Mouse (Mus musculus): Measurements from ENCODE around the gene Mertk. TPM values are rescaled to one million over a fixed set of nuclear protein-coding genes. Genes with fewer than 3 reads are reported as not detected.

Gene Mertk
- polyA plus RNA-seq, 1 experiment from 2014 or later: 14.2 TPM

DNA sequence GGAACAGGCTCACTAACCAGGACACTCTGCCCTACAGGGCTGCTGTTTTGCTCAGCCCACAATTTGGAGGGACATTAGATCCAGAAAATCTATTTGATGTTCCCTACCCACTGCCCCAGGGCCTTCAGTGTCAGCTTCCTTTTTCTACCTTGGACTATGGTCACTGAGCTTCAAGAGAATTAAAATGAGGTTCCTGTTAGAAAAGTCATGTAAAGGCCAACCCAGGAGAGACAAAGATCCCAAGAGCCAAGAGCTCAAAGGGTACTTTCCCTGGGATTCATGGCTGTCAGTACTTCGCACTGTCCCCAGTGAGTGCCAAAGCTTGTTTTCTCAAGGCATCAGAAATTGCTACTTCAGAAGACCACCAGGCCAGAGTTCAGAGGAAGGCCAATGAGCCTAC lies 17.2 kb downstream of the Mertk start:
- 87% methylated on average over 1 of the region's 1 CpGs for WGBS
- ATAC-seq (ENCODE audit: low FRiP score, low TSS enrichment): no peak
- no peaks in the 10 kb centered on the region for H3K27me3 ChIP-seq (ENCODE audit: insufficient read depth, low read length)
- H3K27ac ChIP-seq (ENCODE audit: low read length): peak overlapping the region; percentile 95
- H3K36me3 ChIP-seq (ENCODE audit: insufficient read depth, low read length): no peaks in the 10 kb centered on the region
- H3K9me3 ChIP-seq (ENCODE audit: low read length): 0 out of 2 replicates have a peak, but pooled peaks cover under 1% of the 10 kb centered on the region
- H3K4me3 ChIP-seq (ENCODE audit: low read length): no peak overlapping the region
- no peak overlapping the region for H3K4me2 ChIP-seq (replicated peaks; ENCODE audit: low read depth, low read length)
- H3K4me1 ChIP-seq (ENCODE audit: insufficient read depth, low read length): peaks cover 43% of the 10 kb centered on the region
- H3K9ac ChIP-seq (replicated peaks; ENCODE audit: low read length): no peak overlapping the region

DNA sequence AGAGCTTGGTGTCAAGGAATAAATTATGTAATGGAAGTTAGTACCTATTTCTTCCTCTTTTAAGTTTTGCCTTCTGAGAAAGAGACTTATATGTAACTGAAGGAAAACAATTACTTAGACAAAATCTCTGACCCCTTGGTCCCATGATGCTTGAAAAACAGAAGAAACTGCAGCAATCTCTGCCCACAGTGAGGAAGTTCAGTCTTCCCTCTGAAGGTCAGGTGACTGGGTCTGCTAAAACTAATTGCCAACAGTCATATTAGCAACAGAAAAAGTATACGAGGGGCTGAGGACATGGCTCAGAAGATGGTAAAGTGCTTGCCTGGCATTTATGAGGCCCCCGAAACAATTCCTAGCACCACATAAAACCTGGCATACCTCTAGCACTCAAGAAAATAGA lies 20.6 kb downstream of the Mertk start:
- H3K4me2 ChIP-seq (replicated peaks; ENCODE audit: low read depth, low read length): no peak overlapping the region
- H3K4me1 ChIP-seq (ENCODE audit: insufficient read depth, low read length): peaks cover 18% of the 10 kb centered on the region
- 89% methylated on average over 2 of the region's 2 CpGs for WGBS
- H3K36me3 ChIP-seq (ENCODE audit: insufficient read depth, low read length): no peaks in the 10 kb centered on the region
- no peak overlapping the region for H3K9ac ChIP-seq (replicated peaks; ENCODE audit: low read length)
- no peak overlapping the region for H3K27ac ChIP-seq (ENCODE audit: low read length)
- no peak for ATAC-seq (ENCODE audit: low FRiP score, low TSS enrichment)
- H3K4me3 ChIP-seq (ENCODE audit: low read length): no peak overlapping the region
- no peaks in the 10 kb centered on the region for H3K27me3 ChIP-seq (ENCODE audit: insufficient read depth, low read length)
- H3K9me3 ChIP-seq (ENCODE audit: low read length): peaks cover 4% of the 10 kb centered on the region; the same call in 1 of the 2 replicates

DNA sequence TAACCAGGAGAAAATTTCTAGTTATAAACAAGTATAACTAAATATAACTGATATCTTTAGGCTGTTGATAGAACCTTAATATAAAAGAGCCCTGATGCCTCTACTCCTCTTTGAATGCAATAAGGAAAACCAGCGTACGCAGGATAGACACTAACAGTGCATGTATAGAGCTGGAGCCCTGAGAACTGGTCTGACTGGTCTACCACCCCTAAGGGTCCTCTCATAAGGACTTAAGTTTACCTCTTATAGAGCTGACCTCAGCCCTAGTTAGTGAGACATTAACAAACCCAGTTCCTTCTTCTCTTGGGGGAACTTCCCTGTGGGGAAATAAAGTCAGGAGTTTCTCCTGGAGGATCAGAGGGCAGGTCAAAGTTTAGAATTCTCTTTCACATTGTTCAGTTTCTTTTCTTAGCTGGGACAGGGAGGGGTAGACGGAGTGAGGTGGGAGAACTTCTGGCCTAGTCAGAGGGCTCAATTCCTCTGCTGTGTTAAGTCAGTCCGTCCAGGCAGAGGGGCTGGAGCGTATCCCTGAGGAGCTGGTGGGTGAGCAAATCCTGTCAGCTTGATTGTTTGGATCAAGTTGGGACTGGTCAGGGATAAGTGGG lies 23.5 kb downstream of the Mertk start:
- Histone ChIP-seq H3K36me3 (ENCODE audit: insufficient read depth, low read length) (no peaks in the 10 kb centered on the region), H3K27me3 (ENCODE audit: insufficient read depth, low read length) (no peaks in the 10 kb centered on the region), H3K4me3 (ENCODE audit: low read length) (no peak overlapping the region), H3K4me1 (ENCODE audit: insufficient read depth, low read length) (no peaks in the 10 kb centered on the region), H3K4me2 (replicated peaks; ENCODE audit: low read depth, low read length) (no peak overlapping the region), H3K9me3 (ENCODE audit: low read length) (peaks cover 4% of the 10 kb centered on the region; the same call in 1 of the 2 replicates), H3K9ac (replicated peaks; ENCODE audit: low read length) (no peak overlapping the region), H3K27ac (ENCODE audit: low read length) (peak overlapping the region; percentile 65; the same call in 1 of the 2 replicates)
- ATAC-seq (ENCODE audit: low FRiP score, low TSS enrichment): 0 out of 2 replicates have a peak, but pooled peaks have one; percentile 67
- WGBS: 79% methylated on average over 5 of the region's 5 CpGs

DNA sequence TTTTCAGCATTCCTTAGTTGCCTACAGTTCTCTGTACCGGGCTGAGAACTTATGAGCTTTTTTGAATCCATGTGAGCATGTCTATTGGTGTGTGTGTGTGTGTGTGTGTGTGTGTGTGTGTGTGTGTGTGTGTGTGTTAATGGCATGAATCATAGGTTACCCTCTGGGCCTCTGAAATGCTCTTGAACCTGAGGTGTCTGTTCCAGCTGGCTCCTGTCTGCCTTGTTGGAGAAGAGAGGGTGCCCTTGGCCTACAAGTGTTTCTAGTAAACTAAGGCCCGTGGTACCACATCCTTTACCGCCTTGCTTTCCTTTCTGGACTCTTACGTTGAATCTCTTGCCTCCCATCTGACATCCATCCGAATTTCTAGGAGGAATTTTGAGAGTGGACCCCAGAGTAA lies 27.3 kb downstream of the Mertk start:
- peaks cover 11% of the 10 kb centered on the region; the same call in 1 of the 2 replicates for H3K4me1 ChIP-seq (ENCODE audit: insufficient read depth, low read length)
- no peaks in the 10 kb centered on the region for H3K36me3 ChIP-seq (ENCODE audit: insufficient read depth, low read length)
- H3K9ac ChIP-seq (replicated peaks; ENCODE audit: low read length): no peak overlapping the region
- H3K9me3 ChIP-seq (ENCODE audit: low read length): peaks cover 3% of the 10 kb centered on the region; the same call in 1 of the 2 replicates
- H3K4me3 ChIP-seq (ENCODE audit: low read length): no peak overlapping the region
- WGBS: 78% methylated on average over 5 of the region's 5 CpGs
- no peaks in the 10 kb centered on the region for H3K27me3 ChIP-seq (ENCODE audit: insufficient read depth, low read length)
- no peak overlapping the region for H3K4me2 ChIP-seq (replicated peaks; ENCODE audit: low read depth, low read length)
- 0 out of 2 replicates have a peak overlapping the region, but pooled peaks have one; percentile 9 for H3K27ac ChIP-seq (ENCODE audit: low read length)
- no peak for ATAC-seq (ENCODE audit: low FRiP score, low TSS enrichment)

DNA sequence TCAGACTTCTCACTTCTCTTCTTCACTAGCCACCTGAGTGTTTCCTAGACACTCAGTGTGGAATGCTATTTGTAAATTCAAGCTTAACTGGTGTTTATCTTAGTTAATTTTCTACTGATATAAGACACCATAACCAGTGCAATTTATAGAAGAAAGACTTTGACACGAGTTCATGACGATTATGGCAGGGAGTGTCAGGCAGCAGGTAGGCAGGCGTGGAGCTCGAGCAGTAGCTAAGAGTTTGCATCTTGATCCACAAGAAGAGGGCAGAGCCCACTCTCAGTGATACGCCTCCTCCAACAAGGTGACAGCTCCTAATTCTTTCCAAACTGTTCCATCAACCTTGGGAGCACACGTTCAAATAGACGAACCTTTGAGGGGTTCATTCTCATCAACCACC lies 27.9 kb downstream of the Mertk start:
- no peak overlapping the region for H3K9ac ChIP-seq (replicated peaks; ENCODE audit: low read length)
- ATAC-seq (ENCODE audit: low FRiP score, low TSS enrichment): no peak
- no peak overlapping the region for H3K4me2 ChIP-seq (replicated peaks; ENCODE audit: low read depth, low read length)

DNA sequence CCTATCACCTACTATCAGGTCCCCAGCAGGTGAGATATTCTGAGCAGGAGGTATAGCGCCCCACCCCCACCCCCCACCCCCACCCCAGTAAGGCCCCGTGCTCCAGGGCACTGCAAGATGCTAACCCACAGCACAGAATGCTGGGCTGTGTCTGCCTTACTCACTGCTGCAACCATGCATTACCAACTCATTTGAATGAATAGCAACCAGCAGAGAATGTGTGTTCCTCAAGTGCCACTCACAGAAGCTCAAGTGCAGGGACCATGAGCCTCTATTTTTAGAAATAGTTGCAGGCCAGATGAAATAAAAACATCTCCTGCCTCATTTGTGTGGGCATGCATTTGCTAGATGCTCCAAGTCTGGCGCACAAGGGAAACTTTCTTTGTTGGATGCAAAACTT lies 28.8 kb downstream of the Mertk start:
- no peak overlapping the region for H3K27ac ChIP-seq (ENCODE audit: low read length)
- ATAC-seq (ENCODE audit: low FRiP score, low TSS enrichment): no peak
- H3K4me1 ChIP-seq (ENCODE audit: insufficient read depth, low read length): peaks cover 11% of the 10 kb centered on the region; the same call in 1 of the 2 replicates
- no peaks in the 10 kb centered on the region for H3K27me3 ChIP-seq (ENCODE audit: insufficient read depth, low read length)
- H3K9me3 ChIP-seq (ENCODE audit: low read length): no peaks in the 10 kb centered on the region
- no peak overlapping the region for H3K9ac ChIP-seq (replicated peaks; ENCODE audit: low read length)
- WGBS: 54% methylated on average over 3 of the region's 3 CpGs
- H3K4me2 ChIP-seq (replicated peaks; ENCODE audit: low read depth, low read length): no peak overlapping the region
- H3K4me3 ChIP-seq (ENCODE audit: low read length): no peak overlapping the region
- no peaks in the 10 kb centered on the region for H3K36me3 ChIP-seq (ENCODE audit: insufficient read depth, low read length)

More for the DNA sequence above, 27.9 kb downstream of the Mertk start:
- H3K36me3 ChIP-seq (ENCODE audit: insufficient read depth, low read length): no peaks in the 10 kb centered on the region
- no peaks in the 10 kb centered on the region for H3K9me3 ChIP-seq (ENCODE audit: low read length)
- H3K27ac ChIP-seq (ENCODE audit: low read length): 0 out of 2 replicates have a peak overlapping the region, but pooled peaks have one; percentile 9
- no peaks in the 10 kb centered on the region for H3K27me3 ChIP-seq (ENCODE audit: insufficient read depth, low read length)
- H3K4me3 ChIP-seq (ENCODE audit: low read length): no peak overlapping the region
- WGBS: 70% methylated on average over 7 of the region's 7 CpGs
- H3K4me1 ChIP-seq (ENCODE audit: insufficient read depth, low read length): peaks cover 11% of the 10 kb centered on the region; the same call in 1 of the 2 replicates

DNA sequence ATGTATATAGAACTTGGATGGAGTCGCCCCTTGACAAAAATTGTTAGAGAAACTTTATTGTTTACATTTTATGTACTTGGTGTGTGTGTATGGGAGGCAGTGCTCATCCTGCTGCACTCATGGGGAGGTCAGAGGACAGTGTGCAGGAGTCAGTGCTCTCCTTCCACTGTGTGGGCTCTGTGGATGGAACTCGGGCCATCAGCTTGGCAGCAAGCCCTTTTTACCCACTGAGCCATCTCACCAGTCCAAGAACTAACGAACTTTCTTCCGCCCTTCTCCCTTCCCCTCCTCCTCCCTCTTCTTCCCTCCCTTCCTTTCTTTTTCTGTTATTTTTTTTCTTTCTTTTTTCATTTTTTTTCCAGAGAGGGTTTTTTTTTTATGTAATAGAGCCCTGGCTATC lies 29.3 kb downstream of the Mertk start:
- ATAC-seq (ENCODE audit: low FRiP score, low TSS enrichment): no peak
- 83% methylated on average over 4 of the region's 4 CpGs for WGBS
- Histone ChIP-seq H3K4me2 (replicated peaks; ENCODE audit: low read depth, low read length) (no peak overlapping the region), H3K4me1 (ENCODE audit: insufficient read depth, low read length) (peaks cover 11% of the 10 kb centered on the region; the same call in 1 of the 2 replicates), H3K27me3 (ENCODE audit: insufficient read depth, low read length) (no peaks in the 10 kb centered on the region), H3K9ac (replicated peaks; ENCODE audit: low read length) (no peak overlapping the region), H3K36me3 (ENCODE audit: insufficient read depth, low read length) (no peaks in the 10 kb centered on the region), H3K27ac (ENCODE audit: low read length) (no peak overlapping the region), H3K4me3 (ENCODE audit: low read length) (no peak overlapping the region), H3K9me3 (ENCODE audit: low read length) (no peaks in the 10 kb centered on the region)

DNA sequence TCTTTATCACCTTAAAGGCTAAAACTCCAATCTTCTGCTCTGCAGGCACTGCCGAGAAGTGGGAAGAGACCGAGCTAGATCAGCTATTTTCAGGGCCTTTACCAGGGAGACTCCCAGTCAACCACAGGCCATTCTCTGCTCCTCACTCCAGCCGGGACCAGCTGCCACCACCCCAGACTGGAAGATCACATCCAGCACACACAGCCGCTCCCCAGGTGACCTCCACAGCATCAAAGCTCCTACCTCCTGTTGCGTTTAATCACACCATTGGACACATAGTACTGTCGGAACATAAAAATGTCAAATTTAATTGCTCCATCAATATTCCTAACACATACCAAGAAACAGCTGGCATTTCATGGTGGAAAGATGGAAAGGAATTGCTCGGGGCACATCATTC lies 30.4 kb downstream of the Mertk start:
- H3K4me1 ChIP-seq (ENCODE audit: insufficient read depth, low read length): peaks cover 11% of the 10 kb centered on the region; the same call in 1 of the 2 replicates
- no peak for ATAC-seq (ENCODE audit: low FRiP score, low TSS enrichment)
- no peaks in the 10 kb centered on the region for H3K27me3 ChIP-seq (ENCODE audit: insufficient read depth, low read length)
- no peaks in the 10 kb centered on the region for H3K36me3 ChIP-seq (ENCODE audit: insufficient read depth, low read length)
- no peaks in the 10 kb centered on the region for H3K9me3 ChIP-seq (ENCODE audit: low read length)
- 32% methylated on average over 7 of the region's 7 CpGs for WGBS
- H3K4me3 ChIP-seq (ENCODE audit: low read length): no peak overlapping the region
- H3K27ac ChIP-seq (ENCODE audit: low read length): no peak overlapping the region
- H3K9ac ChIP-seq (replicated peaks; ENCODE audit: low read length): no peak overlapping the region
- H3K4me2 ChIP-seq (replicated peaks; ENCODE audit: low read depth, low read length): no peak overlapping the region

DNA sequence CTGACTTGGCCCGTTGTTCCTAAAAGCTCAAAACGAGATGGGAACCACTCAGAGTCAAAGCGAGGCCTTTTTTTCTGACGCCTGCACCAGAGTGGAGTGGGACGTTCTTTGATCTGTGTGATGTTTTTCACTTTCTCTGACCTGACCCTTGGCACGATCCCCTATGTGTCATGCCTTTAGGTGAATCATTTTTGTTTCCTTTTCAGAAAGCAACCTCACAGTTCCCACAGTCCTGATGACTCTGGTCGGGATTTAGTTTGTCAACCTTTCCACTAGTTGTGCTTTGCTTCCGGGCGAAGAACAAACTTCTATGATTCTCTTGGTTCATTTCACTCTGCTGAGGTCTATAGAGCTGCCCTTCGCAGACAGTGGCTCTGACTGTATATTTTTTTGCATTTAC lies 32.8 kb downstream of the Mertk start:
- no peak overlapping the region for H3K4me2 ChIP-seq (replicated peaks; ENCODE audit: low read depth, low read length)
- H3K4me1 ChIP-seq (ENCODE audit: insufficient read depth, low read length): peaks cover 11% of the 10 kb centered on the region; the same call in 1 of the 2 replicates
- no peak overlapping the region for H3K9ac ChIP-seq (replicated peaks; ENCODE audit: low read length)
- no peak for ATAC-seq (ENCODE audit: low FRiP score, low TSS enrichment)
- H3K4me3 ChIP-seq (ENCODE audit: low read length): no peak overlapping the region
- WGBS: 54% methylated on average over 10 of the region's 10 CpGs
- no peak overlapping the region for H3K27ac ChIP-seq (ENCODE audit: low read length)
- H3K9me3 ChIP-seq (ENCODE audit: low read length): no peaks in the 10 kb centered on the region
- no peaks in the 10 kb centered on the region for H3K27me3 ChIP-seq (ENCODE audit: insufficient read depth, low read length)
- H3K36me3 ChIP-seq (ENCODE audit: insufficient read depth, low read length): no peaks in the 10 kb centered on the region

DNA sequence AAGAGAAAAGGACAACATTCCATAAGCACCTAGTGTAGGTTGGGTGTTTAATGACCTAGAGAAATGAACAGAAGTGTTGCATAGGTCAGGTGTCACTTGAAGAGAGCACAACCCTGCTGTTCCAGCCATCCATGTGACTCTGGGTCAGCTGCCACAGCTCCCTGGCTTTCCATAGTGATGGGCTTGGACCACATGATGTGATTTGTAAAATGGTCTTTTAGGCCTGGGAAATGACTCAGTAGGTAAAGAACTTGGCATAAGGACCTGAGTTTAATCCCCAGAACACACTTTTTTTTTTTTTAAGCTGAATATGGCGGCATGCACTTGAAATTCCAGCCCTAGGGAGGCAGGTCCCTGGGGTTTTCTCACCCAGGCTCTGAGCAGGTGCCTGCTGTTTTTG lies 33.2 kb downstream of the Mertk start:
- ATAC-seq (ENCODE audit: low FRiP score, low TSS enrichment): no peak
- Histone ChIP-seq H3K36me3 (ENCODE audit: insufficient read depth, low read length) (no peaks in the 10 kb centered on the region), H3K4me2 (replicated peaks; ENCODE audit: low read depth, low read length) (no peak overlapping the region), H3K4me1 (ENCODE audit: insufficient read depth, low read length) (peaks cover 11% of the 10 kb centered on the region; the same call in 1 of the 2 replicates), H3K4me3 (ENCODE audit: low read length) (no peak overlapping the region), H3K9ac (replicated peaks; ENCODE audit: low read length) (no peak overlapping the region), H3K9me3 (ENCODE audit: low read length) (no peaks in the 10 kb centered on the region), H3K27ac (ENCODE audit: low read length) (no peak overlapping the region), H3K27me3 (ENCODE audit: insufficient read depth, low read length) (no peaks in the 10 kb centered on the region)
- 77% methylated on average over 1 of the region's 1 CpGs for WGBS

Measured in kidney, embryonic 16.5 days (tissue).